Mouse (Mus musculus) kidney, adult 11 months (tissue): ENCODE results near the gene Gm13090.

ENCODE experiments used
- DNase-seq: peaks from one replicate; pipeline ENCODE4 v3.0.0; 2022

Gene Gm13090

GRCm38 (mm10) chr4:151138586-151138985, 49.2 kb downstream of the Gm13090 start:
- no peak for DNase-seq

GRCm38 (mm10) chr4:151139053-151139840, 49.9 kb downstream of the Gm13090 start:
- DNase-seq, result peak; percentile 58

DNA sequence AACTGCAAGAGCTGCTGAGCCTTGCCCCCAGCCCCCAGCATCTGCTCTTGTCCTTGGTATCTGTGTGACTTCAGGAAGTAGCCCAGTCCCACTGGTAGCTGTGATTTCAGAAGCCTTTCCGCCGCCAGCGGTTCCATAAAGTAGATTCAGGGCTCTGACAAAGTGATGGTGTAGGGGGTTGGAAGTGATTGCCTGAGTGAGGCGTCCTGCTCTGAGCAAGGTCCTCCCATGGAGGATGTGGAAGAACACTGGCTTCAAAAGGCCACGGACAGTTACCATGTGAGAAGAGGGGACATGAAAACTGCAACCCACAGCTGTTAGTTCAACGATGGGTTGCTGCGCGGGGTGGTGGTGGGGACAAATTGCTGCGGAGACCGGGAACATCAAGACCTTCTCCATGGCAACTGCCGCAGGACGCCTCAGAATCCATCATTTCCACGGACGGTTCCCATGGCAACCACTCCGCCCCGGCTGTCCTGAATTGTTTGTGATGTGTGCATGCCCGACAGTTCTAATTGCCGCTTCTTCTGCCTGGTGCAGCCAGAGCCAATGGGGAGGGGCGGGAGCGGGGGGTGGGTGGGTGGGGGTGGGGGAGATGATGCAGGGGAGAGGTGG, 51.1 kb downstream of the Gm13090 start:
- no peak for DNase-seq
